Mouse (Mus musculus): ENCODE results near the gene Flcn. TPM values are rescaled to one million over a fixed set of nuclear protein-coding genes. Genes with fewer than 3 reads are reported as not detected.

Gene Flcn
- total RNA-seq, 2 experiments from 2014 or later, result 46.6 to 51.1 TPM

Other genes with a start within 250 kb of the Flcn start
- not detected for gene Olfr222, start 233.8 kb downstream of the Flcn start, total RNA-seq (2021)
- not detected for gene Olfr223, start 216.7 kb downstream of the Flcn start, total RNA-seq (2021)
- 100 to 1,000 TPM; 276 to 292 TPM for gene Mprip, start 148.7 kb downstream of the Flcn start, total RNA-seq (2021)
- 1 to 10 TPM in 1 of 2 experiments, under 1 TPM in 1; 0.46 to 1.5 TPM for gene Pld6, start 22.4 kb downstream of the Flcn start, total RNA-seq (2021)
- 10 to 100 TPM; 51.5 to 57.5 TPM for gene Nt5m, start 29.4 kb upstream of the Flcn start, total RNA-seq (2021)
- gene Cops3, start 29.8 kb upstream of the Flcn start, total RNA-seq (2021), result 10 to 100 TPM; 69.4 to 71.9 TPM
- 10 to 100 TPM; 38.8 to 39.7 TPM for gene Med9, start 138.2 kb upstream of the Flcn start, total RNA-seq (2021)
- 10 to 100 TPM in 1 of 2 experiments, 1 to 10 TPM in 1; 9.3 to 12.1 TPM for gene Rasd1, start 154.9 kb upstream of the Flcn start, total RNA-seq (2021)
- 1 to 10 TPM; 5.0 to 7.6 TPM for gene Pemt, start 236.5 kb upstream of the Flcn start, total RNA-seq (2021)